Mouse (Mus musculus): ENCODE measurements around the gene Ybx2. TPM values are rescaled to one million over a fixed set of nuclear protein-coding genes. Genes with fewer than 3 reads are reported as not detected.

Ybx2 gene
- total and polyA plus RNA-seq, 3 experiments = 0.25 to 0.39 TPM; not detected in 1

- no peak; the same call in 1 of the 2 replicates for TF ChIP-seq MYC (IDR thresholded peaks at IDR 0.05; ENCODE audit: low read depth, low read length)
- no peak for TF ChIP-seq KAT2A (IDR thresholded peaks at IDR 0.05; ENCODE audit: insufficient replicate concordance, low read length)
- TF ChIP-seq NRF1 (IDR thresholded peaks at IDR 0.05; ENCODE audit: low read depth, low read length) = 0 out of 2 replicates have a peak, but pooled peaks have one; percentile 46
- TF ChIP-seq MEF2A (IDR thresholded peaks at IDR 0.05; ENCODE audit: borderline replicate concordance, low read depth, low read length) = no peak; the same call in 1 of the 2 replicates
- no peak for TF ChIP-seq TBP (conservative IDR thresholded peaks at IDR 0.05; ENCODE audit: low read depth, low read length)
- peak; percentile 99 for TF ChIP-seq SMC3 (IDR thresholded peaks at IDR 0.05; ENCODE audit: low read depth, low read length)
- TF ChIP-seq ZC3H11A (IDR thresholded peaks at IDR 0.05; ENCODE audit: low read depth, low read length) = peak; percentile 85
- 0 out of 2 replicates have a peak, but pooled peaks have one; percentile 10 for TF ChIP-seq ETS1 (conservative IDR thresholded peaks at IDR 0.05; ENCODE audit: low read depth, low read length)
- TF ChIP-seq TCF12 (IDR thresholded peaks at IDR 0.05; ENCODE audit: low read depth, low read length) = 0 out of 2 replicates have a peak, but pooled peaks have one; percentile 40
- TF ChIP-seq CHD2 (IDR thresholded peaks at IDR 0.05; ENCODE audit: low read length) = 0 out of 2 replicates have a peak, but pooled peaks have one; percentile 11
- TF ChIP-seq POLR2AphosphoS2 (IDR thresholded peaks at IDR 0.05; ENCODE audit: low read depth, low read length) = no peak
- TF ChIP-seq USF1 (IDR thresholded peaks at IDR 0.05; ENCODE audit: low read depth, low read length) = no peak
- no peak for TF ChIP-seq MAFK (IDR thresholded peaks at IDR 0.05; ENCODE audit: insufficient replicate concordance, low read length)
- peak; percentile 67 for TF ChIP-seq NELFE (IDR thresholded peaks at IDR 0.05; ENCODE audit: low read depth, low read length)
- no peak for TF ChIP-seq POLR2A (IDR thresholded peaks at IDR 0.05; ENCODE audit: low read depth, low read length)
Measured at GRCm38 (mm10) chr11:69934169-69934568, 1.4 kb upstream of the Ybx2 start (continued).

- H3K27me3 ChIP-seq (replicated peaks) = peaks cover 55% of the 10 kb centered on the region
- DNase-seq (ENCODE audit: extremely low read depth) = no peak
Measured at GRCm38 (mm10) chr11:69934681-69935080, 915 bp upstream of the Ybx2 start.

GRCm38 (mm10) chr11:69936156-69936555 is 560 bp downstream of the Ybx2 start:
- H3K9ac ChIP-seq (ENCODE audit: insufficient read depth, low read depth) = no peak overlapping the region

More at GRCm38 (mm10) chr11:69934681-69935080, 915 bp upstream of the Ybx2 start:
- peak overlapping the region; percentile 92 for H3K4me2 ChIP-seq (ENCODE audit: insufficient read depth, low read depth, poor library complexity, severe bottlenecking)
- dilution Hi-C loops (cut with MboI; ENCODE audit: extremely low pct_ligation_motif_present, extremely low pct_unique_long_range_greater_than_20kb, low sequenced_read_pairs) (no loop called here), in situ Hi-C loops (cut with MboI; ENCODE audit: low pct_ligation_motif_present, low pct_unique_long_range_greater_than_20kb, low sequenced_read_pairs) (no loop called here)
- H3K79me2 ChIP-seq (replicated peaks; ENCODE audit: control insufficient read depth, extremely low read depth, insufficient read depth, poor library complexity, severe bottlenecking) = no peaks in the 10 kb centered on the region
- no peak for TF ChIP-seq RAD21 (IDR thresholded peaks at IDR 0.05; ENCODE audit: low read depth, low read length)
- TF ChIP-seq E2F4 (IDR thresholded peaks at IDR 0.05; ENCODE audit: insufficient replicate concordance, low read depth, low read length) = 0 out of 2 replicates have a peak, but pooled peaks have one; percentile 33
- TF ChIP-seq SMC3 (IDR thresholded peaks at IDR 0.05; ENCODE audit: low read depth, low read length) = no peak
- TF ChIP-seq SIN3A (IDR thresholded peaks at IDR 0.05; ENCODE audit: low read length) = peak; percentile 39
- no peak for TF ChIP-seq ZNF384 (IDR thresholded peaks at IDR 0.05; ENCODE audit: low read depth, low read length)
- TF ChIP-seq MYC (IDR thresholded peaks at IDR 0.05; ENCODE audit: low read depth, low read length) = 0 out of 2 replicates have a peak, but pooled peaks have one; percentile 8
- 0 out of 2 replicates have a peak, but pooled peaks have one; percentile 53 for TF ChIP-seq RCOR1 (conservative IDR thresholded peaks at IDR 0.05; ENCODE audit: low read depth, low read length)
- no peak overlapping the region; the same call in 1 of the 2 replicates for H3K9ac ChIP-seq (ENCODE audit: insufficient read depth, low read depth)
- no peak overlapping the region for H3K27ac ChIP-seq (ENCODE audit: insufficient read depth, low read depth)
- H3K36me3 ChIP-seq (replicated peaks in 1 of 2; ENCODE audit: control insufficient read depth in 1 of 2, insufficient read depth in 1 of 2, low read length in 1 of 2) = no peaks in the 10 kb centered on the region
- no peaks in the 10 kb centered on the region for H3K9me3 ChIP-seq (replicated peaks; ENCODE audit: low read length)
- H3K4me1 ChIP-seq (ENCODE audit: control insufficient read depth in 1 of 2, insufficient read depth in 2 of 2) = peaks cover 5 to 59% of the 10 kb centered on the region in 2 experiments
- H3K4me3 ChIP-seq (replicated peaks in 1 of 3; ENCODE audit: low read depth in 2 of 3, low read length in 2 of 3, poor library complexity in 1 of 3) = no peak overlapping the region

More at GRCm38 (mm10) chr11:69936156-69936555, 560 bp downstream of the Ybx2 start:
- peaks cover 65% of the 10 kb centered on the region for H3K27me3 ChIP-seq (replicated peaks)
- no peaks in the 10 kb centered on the region for H3K36me3 ChIP-seq (replicated peaks in 1 of 2; ENCODE audit: control insufficient read depth in 1 of 2, insufficient read depth in 1 of 2, low read length in 1 of 2)
- peak overlapping the region; percentile 92 for H3K4me2 ChIP-seq (ENCODE audit: insufficient read depth, low read depth, poor library complexity, severe bottlenecking)
- H3K9me3 ChIP-seq (replicated peaks; ENCODE audit: low read length) = no peaks in the 10 kb centered on the region
- in situ Hi-C loops (cut with MboI; ENCODE audit: low pct_ligation_motif_present, low pct_unique_long_range_greater_than_20kb, low sequenced_read_pairs) (no loop called here), dilution Hi-C loops (cut with MboI; ENCODE audit: extremely low pct_ligation_motif_present, extremely low pct_unique_long_range_greater_than_20kb, low sequenced_read_pairs) (no loop called here)
- no peak for DNase-seq (ENCODE audit: extremely low read depth)
- no peak for TF ChIP-seq MAX (IDR thresholded peaks at IDR 0.05; ENCODE audit: low read length)
- no peak for TF ChIP-seq NRF1 (IDR thresholded peaks at IDR 0.05; ENCODE audit: low read depth, low read length)
- H3K4me3 ChIP-seq (replicated peaks in 1 of 3; ENCODE audit: low read depth in 2 of 3, low read length in 2 of 3, poor library complexity in 1 of 3) = peak overlapping the region in 1 of 3 experiments; percentile 51
- peaks cover 2 to 49% of the 10 kb centered on the region in 2 experiments for H3K4me1 ChIP-seq (ENCODE audit: control insufficient read depth in 1 of 2, insufficient read depth in 2 of 2)
- H3K79me2 ChIP-seq (replicated peaks; ENCODE audit: control insufficient read depth, extremely low read depth, insufficient read depth, poor library complexity, severe bottlenecking) = no peaks in the 10 kb centered on the region
- no peak overlapping the region for H3K27ac ChIP-seq (ENCODE audit: insufficient read depth, low read depth)

Data from CH12.LX (cell line).